In the genomic region with DNA sequence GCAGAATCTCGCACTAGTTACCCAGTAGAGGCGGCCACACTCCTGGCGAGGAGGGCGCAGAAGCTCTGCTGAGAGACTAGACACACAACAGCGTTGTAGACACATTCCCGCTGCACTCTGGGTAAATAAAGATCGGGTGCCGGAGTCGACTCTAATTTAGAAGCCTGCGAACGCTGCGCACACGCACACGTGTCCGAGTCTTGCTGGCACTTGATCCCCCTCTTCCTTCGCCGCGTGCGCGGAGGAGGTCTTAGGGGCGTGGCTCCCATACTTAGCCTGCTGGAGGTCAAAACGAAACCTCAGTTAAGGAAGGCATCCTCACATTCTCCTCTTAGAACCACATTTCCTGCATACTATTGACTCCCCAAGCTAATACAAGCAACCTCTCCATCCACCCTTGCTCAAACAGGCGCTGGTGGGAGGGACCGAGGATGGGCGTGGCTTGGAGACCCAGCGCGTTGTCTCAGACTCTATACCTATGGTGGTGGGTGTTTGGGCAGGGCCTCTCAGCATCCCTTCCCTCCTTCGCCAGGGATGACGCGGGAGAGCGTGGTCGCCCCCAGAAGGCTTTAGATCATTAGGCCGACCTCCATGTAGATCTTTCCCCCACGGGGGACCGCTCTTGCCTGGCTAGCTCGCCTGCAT, we compare ENCODE assay signal across 7 mouse cellular contexts. TPM values are rescaled to one million over a fixed set of nuclear protein-coding genes. Genes with fewer than 3 reads are reported as not detected.
DNase-seq lines count a peak whose midpoint lies in the region; ATAC-seq and TF ChIP-seq lines count a peak whose summit lies in the region.

No protein-coding gene starts in this region.

- peak; percentile 22 for ATAC-seq in Patski
- peak; percentile 70 for ATAC-seq in hindbrain, embryonic 13.5 days (ENCODE audit: low FRiP score)

- no peaks in the 10 kb centered on the region for H3K27me3 ChIP-seq in Patski
- peaks cover 99% of the 10 kb centered on the region for H3K27me3 ChIP-seq in hindbrain, embryonic 13.5 days

- under 1% methylated on average over 36 of the region's 36 CpGs for whole genome bisulfite sequencing in hindbrain, embryonic 13.5 days

- H3K9ac ChIP-seq in hindbrain, embryonic 13.5 days = peak overlapping the region; percentile 75

- no peak for DNase-seq in Patski (ENCODE audit: low read depth, low spot score)
- DNase-seq in cerebellum, postnatal 14 days = peak; percentile 59 to 61
- peak; percentile 70 to 80 for DNase-seq in frontal cortex, postnatal 14 days (ENCODE audit: low spot score in 2 of 2)
- DNase-seq in left cerebral cortex, adult 18-20 months (ENCODE audit: low spot score in 2 of 2) = peak; percentile 68 to 82
- peak; percentile 75 to 79 for DNase-seq in lung, postnatal 4 days
- peak; percentile 86 to 91 for DNase-seq in right cerebral cortex, postnatal 36 days (ENCODE audit: low spot score in 2 of 2)

- POLR2A ChIA-PET in Patski (lab: Charles Lee) = interaction anchor here (0.7 to 1.4 kb wide), 2 partner anchors 133 to 193 kb away, joined by 6 read pairs; a partner anchor contains a TSS

- H3K36me3 ChIP-seq in hindbrain, embryonic 13.5 days = no peaks in the 10 kb centered on the region

- no peaks in the 10 kb centered on the region for H3K9me3 ChIP-seq in hindbrain, embryonic 13.5 days

- TF ChIP-seq CTCF in Patski (IDR thresholded peaks at IDR 0.05) = no peak

- peaks cover 66% of the 10 kb centered on the region for H3K4me1 ChIP-seq in hindbrain, embryonic 13.5 days (replicated peaks)

- H3K4me2 ChIP-seq in hindbrain, embryonic 13.5 days = peak overlapping the region; percentile 94

- H3K27ac ChIP-seq in hindbrain, embryonic 13.5 days = no peak overlapping the region

- peak overlapping the region; percentile 53 for H3K4me3 ChIP-seq in hindbrain, embryonic 13.5 days

- CTCF ChIA-PET in Patski (lab: Charles Lee) = interaction anchor here (0.9 to 1.9 kb wide), 9 partner anchors 19 to 133 kb away, joined by 3 to 8 read pairs (median 6); a partner anchor contains a TSS

- in situ Hi-C loops in Patski (cut with MboI; ENCODE audit: low pct_unique_long_range_greater_than_20kb) = loop anchor here (5.0 kb wide), 2 partner anchors 41 to 101 kb away; a partner anchor contains a TSS

RNA-seq across cellular contexts. Expression of a gene that starts 0.5 kb away (rescaled TPM):
- polyA plus RNA-seq in Patski (2021) = 1.1 TPM
- 0.58 and 0.80 TPM in 2 replicates for polyA plus RNA-seq in hindbrain, embryonic 13.5 days (2015; fragmentation: Nextera tagmentation; extraction: Ambion mirVana)
- 100 to 1,000 TPM; 203 to 239 TPM for total RNA-seq in left cerebral cortex, adult 18-20 months (2021)

RNA-seq across cellular contexts. Expression of a gene that starts 2.2 kb away (rescaled TPM):
- polyA plus RNA-seq in Patski (2021) = 0.99 TPM
- polyA plus RNA-seq in hindbrain, embryonic 13.5 days (2015; fragmentation: Nextera tagmentation; extraction: Ambion mirVana) = 0.21 TPM in 1 of 2 replicates, not detected in the other
- 1 to 10 TPM in 1 of 2 experiments, under 1 TPM in 1; 0.98 to 1.7 TPM for total RNA-seq in left cerebral cortex, adult 18-20 months (2021)

RNA-seq across cellular contexts. Expression of a gene that starts 15.6 kb away (rescaled TPM):
- polyA plus RNA-seq in Patski (2021) = 0.06 TPM
- 3.4 and 4.4 TPM in 2 replicates for polyA plus RNA-seq in hindbrain, embryonic 13.5 days (2015; fragmentation: Nextera tagmentation; extraction: Ambion mirVana)
- 1 to 10 TPM; 2.3 to 2.9 TPM for total RNA-seq in left cerebral cortex, adult 18-20 months (2021)

RNA-seq across cellular contexts. Expression of a gene that starts 28.8 kb away (rescaled TPM):
- polyA plus RNA-seq in Patski (2021) = 89.1 TPM
- polyA plus RNA-seq in hindbrain, embryonic 13.5 days (2015; fragmentation: Nextera tagmentation; extraction: Ambion mirVana) = 98.2 and 104 TPM in 2 replicates
- 10 to 100 TPM; 57.3 to 62.1 TPM for total RNA-seq in left cerebral cortex, adult 18-20 months (2021)

RNA-seq across cellular contexts. Expression of a gene that starts 35.5 kb away (rescaled TPM):
- 0.10 TPM for polyA plus RNA-seq in Patski (2021)
- 0.92 and 1.9 TPM in 2 replicates for polyA plus RNA-seq in hindbrain, embryonic 13.5 days (2015; fragmentation: Nextera tagmentation; extraction: Ambion mirVana)
- not detected for total RNA-seq in left cerebral cortex, adult 18-20 months (2021)
